Comparison of ENCODE assay signal across 9 mouse cellular contexts in genomic region chr1:188633736-188634135, GRCm38 (mm10).
DNase-seq lines count a peak whose midpoint lies in the region; ATAC-seq lines count a peak whose summit lies in the region.
"Had no signal": no experiment of that assay in that cellular context is flagged by ENCODE, and none has a peak within 500 bp of the region (broad histone marks: within the 10 kb centered on the region; RNA-seq: fewer than 3 reads in every experiment).

No protein-coding gene starts in this region.

- H3K4me3 ChIP-seq in heart, embryonic 12.5 days = no peak overlapping the region
- H3K4me3 ChIP-seq: limb, embryonic 15.5 days had no signal

- ATAC-seq in heart, embryonic 12.5 days (ENCODE audit: insufficient number of reproducible peaks, low FRiP score) = no peak
- ATAC-seq in activated CD4-positive, CD25-positive, alpha-beta regulatory T cell, adult 4 months = no peak

- H3K36me3 ChIP-seq in heart, embryonic 12.5 days = no peaks in the 10 kb centered on the region
- H3K36me3 ChIP-seq: limb, embryonic 15.5 days had no signal

- H3K9me3 ChIP-seq in heart, embryonic 12.5 days (replicated peaks) = no peaks in the 10 kb centered on the region
- H3K9me3 ChIP-seq: limb, embryonic 15.5 days had no signal

- no peak overlapping the region for H3K27ac ChIP-seq in heart, embryonic 12.5 days (ENCODE audit: poor library complexity, severe bottlenecking)
- H3K27ac ChIP-seq: limb, embryonic 15.5 days had no signal

- no peak overlapping the region for H3K9ac ChIP-seq in heart, embryonic 12.5 days
- H3K9ac ChIP-seq: limb, embryonic 15.5 days had no signal

- H3K4me1 ChIP-seq in heart, embryonic 12.5 days (replicated peaks) = no peaks in the 10 kb centered on the region
- H3K4me1 ChIP-seq: limb, embryonic 15.5 days had no signal

- peak; percentile 25 for DNase-seq in heart, adult 11 months
- DNase-seq in 3T3-L1 (ENCODE audit: low read depth, low spot score) = peak; percentile 6
- peak; percentile 6 for DNase-seq in cerebellum, adult 9-10 months
- DNase-seq in layer of hippocampus, postnatal 14 days (ENCODE audit: low spot score in 2 of 2) = peak; percentile 32 to 61
- DNase-seq in right cerebral cortex, postnatal 14 days = peak; percentile 20
- no peak for DNase-seq in urinary bladder, adult 18-20 months (ENCODE audit: low spot score in 2 of 2)

- 38% methylated on average over 4 of the region's 4 CpGs for WGBS in heart, embryonic 12.5 days

- H3K27me3 ChIP-seq in heart, embryonic 12.5 days (replicated peaks) = no peaks in the 10 kb centered on the region

- no peak overlapping the region for H3K4me2 ChIP-seq in heart, embryonic 12.5 days
- H3K4me2 ChIP-seq: limb, embryonic 15.5 days had no signal

Comparison
In these comparisons a context has a peak if more than half of its experiments do, and no peak if none do; other contexts are left out.
1. DNase-seq: peak in heart, adult 11 months (single experiment), 3T3-L1 (single experiment), cerebellum, adult 9-10 months (single experiment), layer of hippocampus, postnatal 14 days (2 of 2) and right cerebral cortex, postnatal 14 days (single experiment); none in urinary bladder, adult 18-20 months (0 of 2).